Mouse (Mus musculus): ENCODE measurements around the gene Smco3.

- TF ChIP-seq CTCF (IDR thresholded peaks at IDR 0.05; ENCODE audit: insufficient read depth, low read length) = no peak
- no peak for TF ChIP-seq POLR2A (IDR thresholded peaks at IDR 0.05; ENCODE audit: borderline replicate concordance, extremely low read depth, low read depth, low read length)
Measured at GRCm38 (mm10) chr6:136881678-136882077, 46.4 kb upstream of the Smco3 start.

Measured in lung, adult 2 months (tissue).